Mouse (Mus musculus): Measurements from ENCODE around the gene Sbsn. TPM values are rescaled to one million over a fixed set of nuclear protein-coding genes. Genes with fewer than 3 reads are reported as not detected.

Sbsn gene
- total and polyA plus RNA-seq, 2 experiments: 0.33 to 0.46 TPM

DNA sequence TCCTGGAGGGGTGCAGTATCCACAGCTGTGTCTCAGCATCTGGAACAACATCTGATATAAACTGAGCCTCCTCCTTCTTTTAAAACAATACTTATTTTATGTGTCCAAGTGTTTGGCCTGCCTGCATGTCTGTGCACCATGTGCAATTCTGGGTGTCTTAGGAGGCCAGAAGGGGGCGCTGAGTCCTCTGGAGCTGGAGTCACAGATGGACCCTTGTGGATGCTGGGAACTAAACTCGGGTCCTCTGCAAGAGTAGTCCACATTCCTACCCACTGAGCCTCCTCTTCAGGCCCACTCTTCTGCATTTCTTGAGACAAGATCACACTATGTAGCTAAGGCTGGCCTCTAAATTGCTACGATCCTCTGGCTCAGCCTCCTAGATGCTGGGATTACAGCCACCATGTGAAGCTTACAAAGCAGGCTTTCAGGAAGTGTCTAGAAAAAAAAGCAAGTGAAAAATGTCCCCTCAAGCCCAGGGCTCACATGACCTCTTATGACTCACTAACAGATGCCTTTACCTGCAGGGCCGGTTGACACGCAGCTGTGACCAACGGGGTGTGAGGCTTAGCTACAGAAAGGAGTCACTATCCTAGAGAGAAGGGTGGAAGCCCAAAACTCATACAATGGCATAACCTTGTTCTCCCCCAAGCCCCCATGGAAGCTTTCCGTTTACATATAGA lies 3.6 kb upstream of the Sbsn start:
- no peaks in the 10 kb centered on the region; the same call in 1 of the 2 replicates for H3K4me1 ChIP-seq (ENCODE audit: control insufficient read depth, insufficient read depth, low read length)

DNA sequence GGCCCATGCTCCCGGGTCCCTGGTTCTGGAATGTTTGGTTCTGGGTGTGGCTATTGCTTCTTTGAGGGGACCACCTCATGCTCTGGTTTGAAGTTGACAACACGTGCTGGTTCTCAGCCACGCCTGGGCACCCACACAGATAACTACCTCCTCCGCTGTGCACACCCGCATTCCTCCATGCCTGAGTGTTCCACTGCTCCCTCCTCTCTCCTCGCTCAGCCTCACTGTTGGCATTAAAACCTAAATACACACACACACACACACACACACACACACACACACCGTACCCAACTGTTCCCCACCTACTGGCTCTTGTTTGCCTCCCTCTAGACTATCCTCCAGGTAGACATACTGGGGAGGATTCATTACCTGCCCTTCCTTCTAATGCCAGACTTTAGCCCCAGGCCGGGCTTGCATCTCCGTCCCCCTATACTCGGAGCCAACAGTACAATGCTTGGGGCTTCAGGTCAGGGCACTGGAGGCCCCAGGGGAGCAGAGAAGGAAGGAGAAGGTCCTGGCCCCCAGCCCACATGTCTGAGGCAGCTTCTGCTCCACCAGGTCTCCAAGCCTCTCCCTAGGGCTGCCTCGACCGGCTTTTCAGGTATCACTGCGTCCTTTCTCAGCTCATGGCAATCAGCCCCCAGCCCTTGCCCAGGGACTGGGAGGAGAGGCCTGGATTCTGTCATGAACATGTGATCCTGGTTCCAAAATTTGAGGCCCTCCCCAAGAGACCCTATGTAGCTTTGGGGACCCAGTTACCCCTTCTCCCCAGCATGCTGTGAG lies 1.3 kb upstream of the Sbsn start:
- H3K4me3 ChIP-seq (ENCODE audit: insufficient read depth, low read depth, low read length): no peak overlapping the region
- H3K36me3 ChIP-seq (ENCODE audit: control insufficient read depth, insufficient read depth, low read length): no peaks in the 10 kb centered on the region
- DNase-seq (ENCODE audit: extremely low read depth, low read depth, low spot score): no peak
- H3K27me3 ChIP-seq (ENCODE audit: control insufficient read depth, insufficient read depth, low read length): no peaks in the 10 kb centered on the region
- WGBS: 86% methylated on average over 13 of the region's 13 CpGs
- no peaks in the 10 kb centered on the region for H3K79me2 ChIP-seq (ENCODE audit: control insufficient read depth, insufficient read depth, low read length)
- no peak overlapping the region for H3K27ac ChIP-seq (replicated peaks; ENCODE audit: insufficient read depth, low read depth, low read length)
- H3K9ac ChIP-seq (ENCODE audit: low read depth, low read length): no peak overlapping the region
- TF ChIP-seq POLR2A (IDR thresholded peaks at IDR 0.05; ENCODE audit: extremely low read depth, insufficient read depth, low read length): no peak
- TF ChIP-seq CTCF (IDR thresholded peaks at IDR 0.05; ENCODE audit: low read depth, low read length): no peak
- H3K4me1 ChIP-seq (ENCODE audit: control insufficient read depth, insufficient read depth, low read length): no peaks in the 10 kb centered on the region

More for the DNA sequence above, 3.6 kb upstream of the Sbsn start:
- H3K79me2 ChIP-seq (ENCODE audit: control insufficient read depth, insufficient read depth, low read length): no peaks in the 10 kb centered on the region
- H3K4me3 ChIP-seq (ENCODE audit: insufficient read depth, low read depth, low read length): no peak overlapping the region
- DNase-seq (ENCODE audit: extremely low read depth, low read depth, low spot score): no peak
- TF ChIP-seq CTCF (IDR thresholded peaks at IDR 0.05; ENCODE audit: low read depth, low read length) (no peak), POLR2A (IDR thresholded peaks at IDR 0.05; ENCODE audit: extremely low read depth, insufficient read depth, low read length) (no peak)
- no peaks in the 10 kb centered on the region for H3K27me3 ChIP-seq (ENCODE audit: control insufficient read depth, insufficient read depth, low read length)
- no peak overlapping the region for H3K9ac ChIP-seq (ENCODE audit: low read depth, low read length)
- no peak overlapping the region for H3K27ac ChIP-seq (replicated peaks; ENCODE audit: insufficient read depth, low read depth, low read length)
- 90% methylated on average over 7 of the region's 7 CpGs for WGBS
- H3K36me3 ChIP-seq (ENCODE audit: control insufficient read depth, insufficient read depth, low read length): no peaks in the 10 kb centered on the region

DNA sequence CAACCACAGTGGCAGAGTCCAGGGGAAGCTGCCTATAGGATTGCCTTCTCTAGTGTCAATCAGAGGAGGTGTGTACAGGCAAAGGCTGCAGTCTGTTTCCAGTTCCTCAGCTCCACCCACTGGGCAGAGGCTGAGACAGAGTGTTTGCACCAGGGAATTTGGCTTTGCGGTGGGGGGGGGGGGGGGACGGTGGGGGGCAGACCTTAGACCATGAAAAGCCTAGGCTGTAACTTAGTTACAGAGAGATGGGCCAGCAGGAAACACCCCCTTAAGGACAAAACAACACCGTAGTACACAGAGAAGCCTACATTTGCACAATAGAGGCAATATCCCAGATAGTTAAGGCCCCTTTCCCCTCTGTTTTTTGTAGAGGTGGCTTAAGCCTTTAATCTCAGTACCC lies 5.7 kb downstream of the Sbsn start:
- no peak overlapping the region for H3K4me3 ChIP-seq (ENCODE audit: insufficient read depth, low read depth, low read length)
- no peaks in the 10 kb centered on the region for H3K36me3 ChIP-seq (ENCODE audit: control insufficient read depth, insufficient read depth, low read length)
- TF ChIP-seq POLR2A (IDR thresholded peaks at IDR 0.05; ENCODE audit: extremely low read depth, insufficient read depth, low read length): no peak
- TF ChIP-seq CTCF (IDR thresholded peaks at IDR 0.05; ENCODE audit: low read depth, low read length): no peak
- no peaks in the 10 kb centered on the region for H3K79me2 ChIP-seq (ENCODE audit: control insufficient read depth, insufficient read depth, low read length)
- DNase-seq (ENCODE audit: extremely low read depth, low read depth, low spot score): no peak
- H3K27me3 ChIP-seq (ENCODE audit: control insufficient read depth, insufficient read depth, low read length): no peaks in the 10 kb centered on the region
- H3K27ac ChIP-seq (replicated peaks; ENCODE audit: insufficient read depth, low read depth, low read length): no peak overlapping the region
- H3K4me1 ChIP-seq (ENCODE audit: control insufficient read depth, insufficient read depth, low read length): no peaks in the 10 kb centered on the region
- WGBS: 69% methylated on average over 3 of the region's 3 CpGs
- no peak overlapping the region for H3K9ac ChIP-seq (ENCODE audit: low read depth, low read length)

DNA sequence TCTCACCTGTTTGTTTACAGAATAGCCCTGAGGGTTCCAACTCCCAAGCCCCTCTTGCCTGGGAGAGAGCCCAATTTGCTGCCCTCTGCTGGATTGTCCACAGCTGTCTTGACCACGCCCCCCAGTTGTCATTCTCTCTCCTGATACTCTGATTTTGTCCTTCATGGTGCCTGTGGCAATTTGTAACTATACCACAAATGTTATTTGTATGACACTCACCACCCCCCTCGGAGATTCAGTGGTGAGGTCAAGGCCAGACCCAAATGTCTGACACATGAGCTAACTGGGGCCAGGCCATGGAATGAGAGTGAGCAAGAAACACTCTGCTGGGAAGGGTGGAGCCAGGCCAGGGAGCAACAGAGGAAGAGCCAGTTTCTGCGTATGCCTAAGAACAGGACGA lies 7.6 kb downstream of the Sbsn start:
- DNase-seq (ENCODE audit: extremely low read depth, low read depth, low spot score): no peak
- Histone ChIP-seq H3K79me2 (ENCODE audit: control insufficient read depth, insufficient read depth, low read length) (no peaks in the 10 kb centered on the region), H3K36me3 (ENCODE audit: control insufficient read depth, insufficient read depth, low read length) (no peaks in the 10 kb centered on the region), H3K9ac (ENCODE audit: low read depth, low read length) (no peak overlapping the region), H3K4me1 (ENCODE audit: control insufficient read depth, insufficient read depth, low read length) (no peaks in the 10 kb centered on the region), H3K4me3 (ENCODE audit: insufficient read depth, low read depth, low read length) (no peak overlapping the region), H3K27me3 (ENCODE audit: control insufficient read depth, insufficient read depth, low read length) (no peaks in the 10 kb centered on the region), H3K27ac (replicated peaks; ENCODE audit: insufficient read depth, low read depth, low read length) (no peak overlapping the region)
- TF ChIP-seq POLR2A (IDR thresholded peaks at IDR 0.05; ENCODE audit: extremely low read depth, insufficient read depth, low read length) (no peak), CTCF (IDR thresholded peaks at IDR 0.05; ENCODE audit: low read depth, low read length) (peak; percentile 72)
- 34% methylated on average over 4 of the region's 4 CpGs for WGBS

DNA sequence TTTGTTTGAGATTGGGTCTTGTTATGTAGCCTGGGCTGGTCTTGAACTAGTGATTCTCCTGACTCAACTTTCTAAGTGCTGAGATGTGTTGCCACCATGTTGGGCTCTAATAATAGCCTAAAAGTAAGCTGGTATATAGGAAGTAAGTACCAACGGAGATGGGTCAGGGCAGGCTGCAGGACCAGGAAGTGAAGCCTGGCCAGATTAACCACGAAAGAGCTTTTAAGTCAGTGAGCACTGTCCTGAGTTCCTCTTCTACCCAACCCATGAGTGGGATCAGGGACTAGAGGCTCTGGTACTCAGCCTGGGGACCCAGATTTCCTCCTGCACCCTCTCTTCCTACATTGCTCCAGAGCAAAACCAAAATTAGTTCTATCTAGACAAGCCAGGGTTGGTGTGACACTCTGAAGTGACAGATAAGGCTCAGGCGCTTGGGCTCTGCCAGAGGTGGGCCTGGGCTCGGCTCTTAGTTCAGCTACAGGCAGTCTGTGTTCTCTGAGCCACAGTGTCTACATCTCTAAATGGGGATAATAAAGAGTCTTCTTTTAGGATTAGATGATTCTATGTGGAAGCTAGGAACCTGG lies 10.6 kb downstream of the Sbsn start:
- Histone ChIP-seq H3K36me3 (ENCODE audit: control insufficient read depth, insufficient read depth, low read length) (no peaks in the 10 kb centered on the region), H3K27ac (replicated peaks; ENCODE audit: insufficient read depth, low read depth, low read length) (no peak overlapping the region), H3K4me3 (ENCODE audit: insufficient read depth, low read depth, low read length) (no peak overlapping the region), H3K9ac (ENCODE audit: low read depth, low read length) (no peak overlapping the region), H3K4me1 (ENCODE audit: control insufficient read depth, insufficient read depth, low read length) (no peaks in the 10 kb centered on the region), H3K79me2 (ENCODE audit: control insufficient read depth, insufficient read depth, low read length) (no peaks in the 10 kb centered on the region), H3K27me3 (ENCODE audit: control insufficient read depth, insufficient read depth, low read length) (no peaks in the 10 kb centered on the region)
- TF ChIP-seq CTCF (IDR thresholded peaks at IDR 0.05; ENCODE audit: low read depth, low read length) (no peak), POLR2A (IDR thresholded peaks at IDR 0.05; ENCODE audit: extremely low read depth, insufficient read depth, low read length) (no peak)
- no peak for DNase-seq (ENCODE audit: extremely low read depth, low read depth, low spot score)
- 77% methylated on average over 4 of the region's 4 CpGs for WGBS
